Mouse (Mus musculus): Measurements from ENCODE around the gene Kmt2a. TPM values are rescaled to one million over a fixed set of nuclear protein-coding genes. Genes with fewer than 3 reads are reported as not detected.
"Not testable (repeated sequence)": the region's sequence is repeated elsewhere in the genome, so short reads cannot be mapped to it uniquely, and the experiment has no call there.

Kmt2a gene
- total RNA-seq, 2 experiments from 2014 or later: 54.6 to 58.6 TPM

- DNase-seq (ENCODE audit: low spot score in 2 of 2): no peak
- intact Hi-C loops (cut with DNase I): no loop called here
Measured at GRCm38 (mm10) chr9:44771376-44771775, 109.7 kb downstream of the Kmt2a start.

- intact Hi-C loops (cut with DNase I); DNase-seq (ENCODE audit: low spot score in 2 of 2): not testable (repeated sequence)
Measured at GRCm38 (mm10) chr9:44768029-44768394, 113.1 kb downstream of the Kmt2a start.

- intact Hi-C loops (cut with DNase I): no loop called here
- DNase-seq (ENCODE audit: low spot score in 2 of 2): peak; percentile 84 to 86
Measured at GRCm38 (mm10) chr9:44767101-44768028, 113.7 kb downstream of the Kmt2a start, which contains the start of the genes Arcn1 and Ift46. Gene Arcn1, minus strand, starts transcription at chr9:44767845. Gene Ift46, plus strand, starts transcription at chr9:44767908.

GRCm38 (mm10) chr9:44760873-44761272 is 120.2 kb downstream of the Kmt2a start:
- DNase-seq (ENCODE audit: low spot score in 2 of 2): no peak
- intact Hi-C loops (cut with DNase I): no loop called here

Other genes starting within 250 kb of the Kmt2a start
- gene Treh, start 208.1 kb downstream of the Kmt2a start, total RNA-seq (2021): under 1 TPM; 0.25 to 0.34 TPM
- gene Phldb1, start 146.1 kb downstream of the Kmt2a start, total RNA-seq (2021): 10 to 100 TPM; 54.9 to 70.7 TPM
- 100 to 1,000 TPM in 1 of 2 experiments, 10 to 100 TPM in 1; 98.0 to 103 TPM for gene Arcn1, start 113.5 kb downstream of the Kmt2a start, total RNA-seq (2021)
- gene Ift46, start 113.4 kb downstream of the Kmt2a start, total RNA-seq (2021): 10 to 100 TPM; 68.8 to 83.5 TPM
- gene Tmem25, start 82.0 kb downstream of the Kmt2a start, total RNA-seq (2021): 10 to 100 TPM; 49.0 to 53.0 TPM
- under 1 TPM in 1 of 2 experiments, not detected in 1; 0.99 TPM for gene Ttc36, start 78.2 kb downstream of the Kmt2a start, total RNA-seq (2021)
- 100 to 1,000 TPM; 339 to 353 TPM for gene Atp5l, start 39.4 kb upstream of the Kmt2a start, total RNA-seq (2021)
- 10 to 100 TPM; 73.0 to 75.4 TPM for gene Ube4a, start 84.3 kb upstream of the Kmt2a start, total RNA-seq (2021)
- not detected for gene Cd3g, start 99.1 kb upstream of the Kmt2a start, total RNA-seq (2021)
- not detected for gene Cd3d, start 100.5 kb upstream of the Kmt2a start, total RNA-seq (2021)
- not detected for gene Cd3e, start 128.3 kb upstream of the Kmt2a start, total RNA-seq (2021)
- gene Mpzl2, start 158.5 kb upstream of the Kmt2a start, total RNA-seq (2021): 1 to 10 TPM; 1.3 to 1.9 TPM
- gene Mpzl3, start 173.9 kb upstream of the Kmt2a start, total RNA-seq (2021): 1 to 10 TPM; 4.0 to 6.4 TPM
- gene Jaml, start 197.9 kb upstream of the Kmt2a start, total RNA-seq (2021): under 1 TPM; 0.87 to 0.89 TPM
- 100 to 1,000 TPM; 245 to 264 TPM for gene Scn2b, start 236.5 kb upstream of the Kmt2a start, total RNA-seq (2021)